Mouse (Mus musculus): ENCODE data around the gene Opn5. TPM values are rescaled to one million over a fixed set of nuclear protein-coding genes. Genes with fewer than 3 reads are reported as not detected.

Gene Opn5
- polyA plus RNA-seq, 1 experiment from 2014 or later = not detected

GRCm38 (mm10) chr17:42586486-42586885, 24.7 kb downstream of the Opn5 start:
- Histone ChIP-seq H3K36me3 (ENCODE audit: control insufficient read depth, insufficient read depth, low read length) (no peaks in the 10 kb centered on the region), H3K27me3 (ENCODE audit: control insufficient read depth, insufficient read depth, low read length) (no peaks in the 10 kb centered on the region), H3K27ac (replicated peaks in 1 of 2; ENCODE audit: control insufficient read depth in 1 of 2, insufficient read depth in 1 of 2, low read depth in 2 of 2, low read length in 2 of 2) (no peak overlapping the region), H3K4me2 (ENCODE audit: low read length) (no peak overlapping the region), H3K4me1 (ENCODE audit: control insufficient read depth in 2 of 2, insufficient read depth in 2 of 2, low read length in 2 of 2) (no peaks in the 10 kb centered on the region), H3K9ac (ENCODE audit: low read length) (no peak overlapping the region), H3K4me3 (ENCODE audit: control insufficient read depth in 1 of 2, insufficient read depth in 1 of 2, low read depth in 1 of 2, low read length in 2 of 2) (no peak overlapping the region), H3K9me3 (ENCODE audit: control insufficient read depth, low read length) (no peaks in the 10 kb centered on the region)
- 55% methylated on average over 1 of the region's 1 CpGs for WGBS
- ATAC-seq (ENCODE audit: insufficient number of reproducible peaks, insufficient read depth, low FRiP score, low read depth) = no peak

GRCm38 (mm10) chr17:42583029-42583331, 28.2 kb downstream of the Opn5 start:
- H3K36me3 ChIP-seq (ENCODE audit: control insufficient read depth, insufficient read depth, low read length) = no peaks in the 10 kb centered on the region
- H3K27me3 ChIP-seq (ENCODE audit: control insufficient read depth, insufficient read depth, low read length) = no peaks in the 10 kb centered on the region
- H3K4me2 ChIP-seq (ENCODE audit: low read length) = no peak overlapping the region
- no peak overlapping the region for H3K4me3 ChIP-seq (ENCODE audit: control insufficient read depth in 1 of 2, insufficient read depth in 1 of 2, low read depth in 1 of 2, low read length in 2 of 2)
- H3K4me1 ChIP-seq (ENCODE audit: control insufficient read depth in 2 of 2, insufficient read depth in 2 of 2, low read length in 2 of 2) = no peaks in the 10 kb centered on the region
- 60% methylated on average over 2 of the region's 2 CpGs for WGBS
- ATAC-seq (ENCODE audit: insufficient number of reproducible peaks, insufficient read depth, low FRiP score, low read depth) = no peak
- H3K9me3 ChIP-seq (ENCODE audit: control insufficient read depth, low read length) = no peaks in the 10 kb centered on the region
- H3K9ac ChIP-seq (ENCODE audit: low read length) = no peak overlapping the region
- H3K27ac ChIP-seq (replicated peaks in 1 of 2; ENCODE audit: control insufficient read depth in 1 of 2, insufficient read depth in 1 of 2, low read depth in 2 of 2, low read length in 2 of 2) = no peak overlapping the region

GRCm38 (mm10) chr17:42582281-42583028, 28.7 kb downstream of the Opn5 start:
- H3K4me2 ChIP-seq (ENCODE audit: low read length) = no peak overlapping the region
- H3K27me3 ChIP-seq (ENCODE audit: control insufficient read depth, insufficient read depth, low read length) = no peaks in the 10 kb centered on the region
- no peaks in the 10 kb centered on the region for H3K36me3 ChIP-seq (ENCODE audit: control insufficient read depth, insufficient read depth, low read length)
- ATAC-seq (ENCODE audit: insufficient number of reproducible peaks, insufficient read depth, low FRiP score, low read depth) = no peak
- no peaks in the 10 kb centered on the region for H3K9me3 ChIP-seq (ENCODE audit: control insufficient read depth, low read length)
- WGBS = 57% methylated on average over 1 of the region's 1 CpGs
- no peak overlapping the region for H3K9ac ChIP-seq (ENCODE audit: low read length)
- 0 out of 4 replicates have a peak, but pooled peaks cover 0 to 2% of the 10 kb centered on the region in 2 experiments for H3K4me1 ChIP-seq (ENCODE audit: control insufficient read depth in 2 of 2, insufficient read depth in 2 of 2, low read length in 2 of 2)
- no peak overlapping the region for H3K27ac ChIP-seq (replicated peaks in 1 of 2; ENCODE audit: control insufficient read depth in 1 of 2, insufficient read depth in 1 of 2, low read depth in 2 of 2, low read length in 2 of 2)
- H3K4me3 ChIP-seq (ENCODE audit: control insufficient read depth in 1 of 2, insufficient read depth in 1 of 2, low read depth in 1 of 2, low read length in 2 of 2) = no peak overlapping the region

- WGBS = 82% methylated on average over 4 of the region's 4 CpGs
- Histone ChIP-seq H3K4me2 (ENCODE audit: low read length) (no peak overlapping the region), H3K36me3 (ENCODE audit: control insufficient read depth, insufficient read depth, low read length) (no peaks in the 10 kb centered on the region), H3K9ac (ENCODE audit: low read length) (no peak overlapping the region), H3K4me3 (ENCODE audit: control insufficient read depth in 1 of 2, insufficient read depth in 1 of 2, low read depth in 1 of 2, low read length in 2 of 2) (no peak overlapping the region), H3K27ac (replicated peaks in 1 of 2; ENCODE audit: control insufficient read depth in 1 of 2, insufficient read depth in 1 of 2, low read depth in 2 of 2, low read length in 2 of 2) (no peak overlapping the region), H3K27me3 (ENCODE audit: control insufficient read depth, insufficient read depth, low read length) (no peaks in the 10 kb centered on the region), H3K4me1 (ENCODE audit: control insufficient read depth in 2 of 2, insufficient read depth in 2 of 2, low read length in 2 of 2) (0 out of 4 replicates have a peak, but pooled peaks cover 0 to 9% of the 10 kb centered on the region in 2 experiments), H3K9me3 (ENCODE audit: control insufficient read depth, low read length) (no peaks in the 10 kb centered on the region)
- ATAC-seq (ENCODE audit: insufficient number of reproducible peaks, insufficient read depth, low FRiP score, low read depth) = no peak
Measured at GRCm38 (mm10) chr17:42580623-42581022, 30.6 kb downstream of the Opn5 start.

GRCm38 (mm10) chr17:42580196-42580595, 31.0 kb downstream of the Opn5 start:
- no peak for ATAC-seq (ENCODE audit: insufficient number of reproducible peaks, insufficient read depth, low FRiP score, low read depth)
- no peak overlapping the region for H3K9ac ChIP-seq (ENCODE audit: low read length)
- H3K4me1 ChIP-seq (ENCODE audit: control insufficient read depth in 2 of 2, insufficient read depth in 2 of 2, low read length in 2 of 2) = 0 out of 4 replicates have a peak, but pooled peaks cover 0 to 9% of the 10 kb centered on the region in 2 experiments
- H3K36me3 ChIP-seq (ENCODE audit: control insufficient read depth, insufficient read depth, low read length) = no peaks in the 10 kb centered on the region
- WGBS = 74% methylated on average over 3 of the region's 3 CpGs
- no peak overlapping the region for H3K4me2 ChIP-seq (ENCODE audit: low read length)
- H3K4me3 ChIP-seq (ENCODE audit: control insufficient read depth in 1 of 2, insufficient read depth in 1 of 2, low read depth in 1 of 2, low read length in 2 of 2) = no peak overlapping the region
- H3K27ac ChIP-seq (replicated peaks in 1 of 2; ENCODE audit: control insufficient read depth in 1 of 2, insufficient read depth in 1 of 2, low read depth in 2 of 2, low read length in 2 of 2) = no peak overlapping the region
- no peaks in the 10 kb centered on the region for H3K27me3 ChIP-seq (ENCODE audit: control insufficient read depth, insufficient read depth, low read length)
- no peaks in the 10 kb centered on the region for H3K9me3 ChIP-seq (ENCODE audit: control insufficient read depth, low read length)

GRCm38 (mm10) chr17:42576671-42577168, 34.5 kb downstream of the Opn5 start:
- no peaks in the 10 kb centered on the region for H3K27me3 ChIP-seq (ENCODE audit: control insufficient read depth, insufficient read depth, low read length)
- ATAC-seq (ENCODE audit: insufficient number of reproducible peaks, insufficient read depth, low FRiP score, low read depth) = peak; percentile 76; the same call in 1 of the 2 replicates
- H3K36me3 ChIP-seq (ENCODE audit: control insufficient read depth, insufficient read depth, low read length) = no peaks in the 10 kb centered on the region
- 15% methylated on average over 6 of the region's 6 CpGs for WGBS
- no peaks in the 10 kb centered on the region for H3K9me3 ChIP-seq (ENCODE audit: control insufficient read depth, low read length)
- H3K4me1 ChIP-seq (ENCODE audit: control insufficient read depth in 2 of 2, insufficient read depth in 2 of 2, low read length in 2 of 2) = 0 out of 4 replicates have a peak, but pooled peaks cover 0 to 9% of the 10 kb centered on the region in 2 experiments
- peak overlapping the region; percentile 7 to 62; a peak in 2 of 4 replicates for H3K27ac ChIP-seq (replicated peaks in 1 of 2; ENCODE audit: control insufficient read depth in 1 of 2, insufficient read depth in 1 of 2, low read depth in 2 of 2, low read length in 2 of 2)
- H3K9ac ChIP-seq (ENCODE audit: low read length) = no peak overlapping the region
- no peak overlapping the region for H3K4me3 ChIP-seq (ENCODE audit: control insufficient read depth in 1 of 2, insufficient read depth in 1 of 2, low read depth in 1 of 2, low read length in 2 of 2)
- peak overlapping the region; percentile 9; the same call in 1 of the 2 replicates for H3K4me2 ChIP-seq (ENCODE audit: low read length)

- no peaks in the 10 kb centered on the region for H3K36me3 ChIP-seq (ENCODE audit: control insufficient read depth, insufficient read depth, low read length)
- no peak for ATAC-seq (ENCODE audit: insufficient number of reproducible peaks, insufficient read depth, low FRiP score, low read depth)
- H3K4me1 ChIP-seq (ENCODE audit: control insufficient read depth in 2 of 2, insufficient read depth in 2 of 2, low read length in 2 of 2) = 0 out of 4 replicates have a peak, but pooled peaks cover 0 to 9% of the 10 kb centered on the region in 2 experiments
- H3K27me3 ChIP-seq (ENCODE audit: control insufficient read depth, insufficient read depth, low read length) = no peaks in the 10 kb centered on the region
- no peak overlapping the region for H3K9ac ChIP-seq (ENCODE audit: low read length)
- H3K4me2 ChIP-seq (ENCODE audit: low read length) = no peak overlapping the region
- WGBS = 85% methylated on average over 8 of the region's 8 CpGs
- H3K9me3 ChIP-seq (ENCODE audit: control insufficient read depth, low read length) = no peaks in the 10 kb centered on the region
- H3K4me3 ChIP-seq (ENCODE audit: control insufficient read depth in 1 of 2, insufficient read depth in 1 of 2, low read depth in 1 of 2, low read length in 2 of 2) = no peak overlapping the region
- no peak overlapping the region for H3K27ac ChIP-seq (replicated peaks in 1 of 2; ENCODE audit: control insufficient read depth in 1 of 2, insufficient read depth in 1 of 2, low read depth in 2 of 2, low read length in 2 of 2)
Measured at GRCm38 (mm10) chr17:42573786-42574185, 37.4 kb downstream of the Opn5 start.

All from heart, embryonic 14.5 days (tissue).